7 mouse cellular contexts compared by ENCODE assay signal in the genomic region with DNA sequence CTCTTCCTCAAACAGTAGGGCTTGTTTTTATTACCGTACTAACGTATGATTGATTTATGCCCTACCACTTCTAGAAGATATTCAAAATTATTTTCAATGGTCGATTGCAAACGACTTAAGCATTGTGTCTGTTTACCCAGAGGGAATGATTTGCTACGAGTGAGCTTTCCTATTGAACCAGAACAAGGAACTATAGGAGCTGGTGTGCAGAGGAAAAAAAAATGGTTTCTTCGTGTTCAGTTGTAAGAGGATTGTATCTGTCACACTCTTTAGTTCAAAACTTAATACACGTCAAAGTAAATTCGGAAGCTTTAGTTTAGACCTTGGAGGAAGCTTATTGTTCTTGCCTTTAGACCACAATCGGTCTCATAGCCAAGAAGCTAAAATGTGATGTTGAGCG. TPM values are rescaled to one million over a fixed set of nuclear protein-coding genes. Genes with fewer than 3 reads are reported as not detected.
DNase-seq lines count a peak whose midpoint lies in the region; ATAC-seq and TF ChIP-seq lines count a peak whose summit lies in the region.

No protein-coding gene starts in this region.

- no peak for DNase-seq in spleen, adult 2 months (ENCODE audit: low read depth in 1 of 2, low spot score in 2 of 2)
- no peak for DNase-seq in spleen, postnatal 4 days (ENCODE audit: low spot score in 2 of 2)
- DNase-seq in forebrain, embryonic 10.5 days (ENCODE audit: extremely low spot score, low spot score), result no peak
- no peak for DNase-seq in liver, embryonic 11.5 days (ENCODE audit: low spot score)
- DNase-seq in ovary, postnatal 10 days (ENCODE audit: low spot score), result no peak
- DNase-seq in right cerebral cortex, postnatal 10 days (ENCODE audit: low spot score in 2 of 2), result no peak

- TF ChIP-seq CTCF in spleen, adult 2 months (IDR thresholded peaks at IDR 0.05; ENCODE audit: extremely low read depth, insufficient read depth, insufficient read length, insufficient replicate concordance), result no peak

- 3% methylated on average over 10 of the region's 10 CpGs for WGBS in spleen, adult 2 months
- 33% methylated on average over 10 of the region's 10 CpGs for WGBS in forebrain, embryonic 10.5 days
- 20% methylated on average over 10 of the region's 10 CpGs for WGBS in liver, embryonic 11.5 days
- WGBS in stomach, embryonic 16.5 days, result 15% methylated on average over 10 of the region's 10 CpGs

- no peak for TF ChIP-seq POLR2A in spleen, adult 2 months (IDR thresholded peaks at IDR 0.05; ENCODE audit: low read depth, low read length)

- ATAC-seq in liver, embryonic 11.5 days (replicated peaks; ENCODE audit: low FRiP score), result no peak
- 0 out of 2 replicates have a peak, but pooled peaks have one; percentile 1 for ATAC-seq in stomach, embryonic 16.5 days (ENCODE audit: insufficient read depth, low FRiP score)

- no peaks in the 10 kb centered on the region for H3K36me3 ChIP-seq in spleen, adult 2 months (ENCODE audit: control insufficient read depth, insufficient read depth, low read length)
- H3K36me3 ChIP-seq in forebrain, embryonic 10.5 days (replicated peaks), result peaks cover 7% of the 10 kb centered on the region
- no peaks in the 10 kb centered on the region for H3K36me3 ChIP-seq in liver, embryonic 11.5 days (ENCODE audit: control insufficient read depth, insufficient read depth, low read length)
- no peaks in the 10 kb centered on the region for H3K36me3 ChIP-seq in stomach, embryonic 16.5 days (ENCODE audit: control insufficient read depth, insufficient read depth, low read length)

- peak overlapping the region; percentile 69 for H3K4me3 ChIP-seq in spleen, adult 2 months (ENCODE audit: extremely low read depth, insufficient read depth, insufficient read length)
- peak overlapping the region; percentile 85 for H3K4me3 ChIP-seq in forebrain, embryonic 10.5 days
- peak overlapping the region; percentile 81 for H3K4me3 ChIP-seq in liver, embryonic 11.5 days (ENCODE audit: low read depth, low read length)
- peak overlapping the region; percentile 82 for H3K4me3 ChIP-seq in stomach, embryonic 16.5 days (replicated peaks; ENCODE audit: low read length)

- H3K27ac ChIP-seq in spleen, adult 2 months (ENCODE audit: insufficient read depth, low read length), result peak overlapping the region; percentile 70
- H3K27ac ChIP-seq in forebrain, embryonic 10.5 days, result peak overlapping the region; percentile 97
- no peak overlapping the region for H3K27ac ChIP-seq in liver, embryonic 11.5 days (ENCODE audit: low read depth, low read length)
- H3K27ac ChIP-seq in stomach, embryonic 16.5 days (ENCODE audit: low read length), result peak overlapping the region; percentile 85

- H3K9me3 ChIP-seq in forebrain, embryonic 10.5 days, result no peaks in the 10 kb centered on the region
- no peaks in the 10 kb centered on the region for H3K9me3 ChIP-seq in liver, embryonic 11.5 days (ENCODE audit: control insufficient read depth, low read length)
- H3K9me3 ChIP-seq in stomach, embryonic 16.5 days (replicated peaks; ENCODE audit: control insufficient read depth, low read length), result no peaks in the 10 kb centered on the region

- H3K4me2 ChIP-seq in liver, embryonic 11.5 days, result peak overlapping the region; percentile 69
- peak overlapping the region; percentile 66 for H3K4me2 ChIP-seq in stomach, embryonic 16.5 days (ENCODE audit: low read depth, low read length)

- peaks cover 3% of the 10 kb centered on the region; the same call in 1 of the 2 replicates for H3K4me1 ChIP-seq in spleen, adult 2 months (ENCODE audit: control insufficient read depth, insufficient read depth, insufficient read length)
- H3K4me1 ChIP-seq in forebrain, embryonic 10.5 days, result peaks cover 25% of the 10 kb centered on the region
- H3K4me1 ChIP-seq in liver, embryonic 11.5 days (replicated peaks; ENCODE audit: control insufficient read depth, insufficient read depth, low read length), result peaks cover 4% of the 10 kb centered on the region; the same call in 1 of the 2 replicates
- H3K4me1 ChIP-seq in stomach, embryonic 16.5 days (ENCODE audit: control insufficient read depth, insufficient read depth, low read length), result peaks cover 18% of the 10 kb centered on the region

- no peaks in the 10 kb centered on the region for H3K27me3 ChIP-seq in spleen, adult 2 months (ENCODE audit: control insufficient read depth, insufficient read depth, low read length)
- no peaks in the 10 kb centered on the region for H3K27me3 ChIP-seq in forebrain, embryonic 10.5 days (ENCODE audit: poor library complexity, severe bottlenecking)
- no peaks in the 10 kb centered on the region for H3K27me3 ChIP-seq in liver, embryonic 11.5 days (replicated peaks; ENCODE audit: control insufficient read depth, insufficient read depth, low read length)
- no peaks in the 10 kb centered on the region for H3K27me3 ChIP-seq in stomach, embryonic 16.5 days (ENCODE audit: control insufficient read depth, insufficient read depth, low read length)

- peak overlapping the region; percentile 70 for H3K9ac ChIP-seq in liver, embryonic 11.5 days (ENCODE audit: low read depth, low read length)
- H3K9ac ChIP-seq in stomach, embryonic 16.5 days (ENCODE audit: low read length), result peak overlapping the region; percentile 78

RNA-seq across cellular contexts. Expression of gene Adipor2, which starts 28.4 kb away (rescaled TPM):
- 21.0 and 21.4 TPM in 2 replicates for polyA plus RNA-seq in spleen, adult 2 months (2012; rRNA removed)
- polyA plus RNA-seq in forebrain, embryonic 10.5 days (2016; fragmentation: Nextera tagmentation; extraction: Ambion mirVana), result 37.1 and 38.8 TPM in 2 replicates
- polyA plus RNA-seq in liver, embryonic 11.5 days (2014; fragmentation: Nextera tagmentation; extraction: Ambion mirVana), result 15.8 and 16.5 TPM in 2 replicates
- polyA plus RNA-seq in stomach, embryonic 16.5 days (2015; fragmentation: Nextera tagmentation; extraction: Ambion mirVana), result 45.5 and 48.9 TPM in 2 replicates

RNA-seq across cellular contexts. Expression of gene Lrtm2, which starts 58.5 kb away (rescaled TPM):
- 0.44 and 0.65 TPM in 2 replicates for polyA plus RNA-seq in spleen, adult 2 months (2012; rRNA removed)
- 0.16 and 0.19 TPM in 2 replicates for polyA plus RNA-seq in forebrain, embryonic 10.5 days (2016; fragmentation: Nextera tagmentation; extraction: Ambion mirVana)
- not detected in 2 replicates for polyA plus RNA-seq in liver, embryonic 11.5 days (2014; fragmentation: Nextera tagmentation; extraction: Ambion mirVana)
- 0.22 and 0.65 TPM in 2 replicates for polyA plus RNA-seq in stomach, embryonic 16.5 days (2015; fragmentation: Nextera tagmentation; extraction: Ambion mirVana)
